Mouse (Mus musculus): ENCODE results near the gene Timmdc1. TPM values are rescaled to one million over a fixed set of nuclear protein-coding genes. Genes with fewer than 3 reads are reported as not detected.

Gene Timmdc1
- polyA plus RNA-seq, 1 experiment from 2014 or later: 35.6 TPM

- Histone ChIP-seq H3K27ac (ENCODE audit: poor library complexity, severe bottlenecking) (no peak overlapping the region), H3K4me2 (no peak overlapping the region), H3K9me3 (replicated peaks) (no peaks in the 10 kb centered on the region), H3K4me1 (replicated peaks) (peaks cover 10% of the 10 kb centered on the region), H3K27me3 (replicated peaks) (no peaks in the 10 kb centered on the region), H3K9ac (no peak overlapping the region), H3K4me3 (no peak overlapping the region), H3K36me3 (no peaks in the 10 kb centered on the region)
- ATAC-seq (ENCODE audit: insufficient number of reproducible peaks, low FRiP score): no peak
- 78% methylated on average over 5 of the region's 5 CpGs for WGBS
These were observed 50.0 kb downstream of the Timmdc1 start for GRCm38 (mm10) chr16:38472507-38472873.

GRCm38 (mm10) chr16:38471697-38472506 lies 50.6 kb downstream of the Timmdc1 start:
- H3K4me3 ChIP-seq: no peak overlapping the region
- WGBS: 66% methylated on average over 11 of the region's 11 CpGs
- no peak overlapping the region for H3K4me2 ChIP-seq
- peaks cover 11% of the 10 kb centered on the region for H3K4me1 ChIP-seq (replicated peaks)
- H3K9ac ChIP-seq: no peak overlapping the region
- ATAC-seq (ENCODE audit: insufficient number of reproducible peaks, low FRiP score): no peak
- H3K27me3 ChIP-seq (replicated peaks): no peaks in the 10 kb centered on the region
- no peak overlapping the region for H3K27ac ChIP-seq (ENCODE audit: poor library complexity, severe bottlenecking)
- no peaks in the 10 kb centered on the region for H3K9me3 ChIP-seq (replicated peaks)
- no peaks in the 10 kb centered on the region for H3K36me3 ChIP-seq

- 79% methylated on average over 8 of the region's 8 CpGs for WGBS
- no peaks in the 10 kb centered on the region for H3K36me3 ChIP-seq
- H3K4me2 ChIP-seq: no peak overlapping the region
- H3K9me3 ChIP-seq (replicated peaks): no peaks in the 10 kb centered on the region
- no peak overlapping the region for H3K27ac ChIP-seq (ENCODE audit: poor library complexity, severe bottlenecking)
- no peak overlapping the region for H3K9ac ChIP-seq
- H3K27me3 ChIP-seq (replicated peaks): no peaks in the 10 kb centered on the region
- H3K4me3 ChIP-seq: no peak overlapping the region
- peaks cover 6% of the 10 kb centered on the region for H3K4me1 ChIP-seq (replicated peaks)
- ATAC-seq (ENCODE audit: insufficient number of reproducible peaks, low FRiP score): no peak
These were observed 53.0 kb downstream of the Timmdc1 start for GRCm38 (mm10) chr16:38469437-38469836.

GRCm38 (mm10) chr16:38468706-38469018 lies 53.8 kb downstream of the Timmdc1 start:
- Histone ChIP-seq H3K27me3 (replicated peaks) (no peaks in the 10 kb centered on the region), H3K27ac (ENCODE audit: poor library complexity, severe bottlenecking) (no peak overlapping the region), H3K9me3 (replicated peaks) (no peaks in the 10 kb centered on the region), H3K4me2 (no peak overlapping the region), H3K4me1 (replicated peaks) (peaks cover 6% of the 10 kb centered on the region), H3K4me3 (no peak overlapping the region), H3K9ac (no peak overlapping the region), H3K36me3 (no peaks in the 10 kb centered on the region)
- ATAC-seq (ENCODE audit: insufficient number of reproducible peaks, low FRiP score): no peak
- WGBS: 32% methylated on average over 3 of the region's 3 CpGs

- Histone ChIP-seq H3K4me3 (no peak overlapping the region), H3K27me3 (replicated peaks) (no peaks in the 10 kb centered on the region), H3K4me2 (no peak overlapping the region), H3K9me3 (replicated peaks) (no peaks in the 10 kb centered on the region), H3K4me1 (replicated peaks) (peaks cover 6% of the 10 kb centered on the region), H3K27ac (ENCODE audit: poor library complexity, severe bottlenecking) (no peak overlapping the region), H3K9ac (no peak overlapping the region), H3K36me3 (no peaks in the 10 kb centered on the region)
- ATAC-seq (ENCODE audit: insufficient number of reproducible peaks, low FRiP score): no peak
- WGBS: 53% methylated on average over 8 of the region's 8 CpGs
These were observed 54.4 kb downstream of the Timmdc1 start for GRCm38 (mm10) chr16:38467917-38468705.

GRCm38 (mm10) chr16:38467091-38467916 lies 55.2 kb downstream of the Timmdc1 start:
- no peaks in the 10 kb centered on the region for H3K27me3 ChIP-seq (replicated peaks)
- H3K27ac ChIP-seq (ENCODE audit: poor library complexity, severe bottlenecking): no peak overlapping the region
- H3K4me2 ChIP-seq: no peak overlapping the region
- H3K4me1 ChIP-seq (replicated peaks): peaks cover 6% of the 10 kb centered on the region
- H3K9ac ChIP-seq: no peak overlapping the region
- H3K9me3 ChIP-seq (replicated peaks): no peaks in the 10 kb centered on the region
- ATAC-seq (ENCODE audit: insufficient number of reproducible peaks, low FRiP score): no peak
- WGBS: 70% methylated on average over 13 of the region's 13 CpGs
- H3K36me3 ChIP-seq: no peaks in the 10 kb centered on the region
- no peak overlapping the region for H3K4me3 ChIP-seq

GRCm38 (mm10) chr16:38466089-38466488 lies 56.4 kb downstream of the Timmdc1 start:
- no peak overlapping the region for H3K4me2 ChIP-seq
- WGBS: 74% methylated on average over 4 of the region's 4 CpGs
- H3K4me3 ChIP-seq: no peak overlapping the region
- no peak overlapping the region for H3K9ac ChIP-seq
- H3K27me3 ChIP-seq (replicated peaks): no peaks in the 10 kb centered on the region
- no peaks in the 10 kb centered on the region for H3K36me3 ChIP-seq
- ATAC-seq (ENCODE audit: insufficient number of reproducible peaks, low FRiP score): no peak
- H3K9me3 ChIP-seq (replicated peaks): no peaks in the 10 kb centered on the region
- H3K4me1 ChIP-seq (replicated peaks): peaks cover 6% of the 10 kb centered on the region
- H3K27ac ChIP-seq (ENCODE audit: poor library complexity, severe bottlenecking): no peak overlapping the region

- Histone ChIP-seq H3K9me3 (replicated peaks) (no peaks in the 10 kb centered on the region), H3K4me1 (replicated peaks) (peaks cover 6% of the 10 kb centered on the region), H3K27me3 (replicated peaks) (no peaks in the 10 kb centered on the region), H3K4me2 (no peak overlapping the region), H3K4me3 (no peak overlapping the region), H3K36me3 (no peaks in the 10 kb centered on the region), H3K27ac (ENCODE audit: poor library complexity, severe bottlenecking) (no peak overlapping the region), H3K9ac (no peak overlapping the region)
- ATAC-seq (ENCODE audit: insufficient number of reproducible peaks, low FRiP score): no peak
- 86% methylated on average over 5 of the region's 5 CpGs for WGBS
These were observed 59.2 kb downstream of the Timmdc1 start for GRCm38 (mm10) chr16:38463305-38463704.

- Histone ChIP-seq H3K9ac (no peak overlapping the region), H3K4me3 (no peak overlapping the region), H3K4me1 (replicated peaks) (peaks cover 2% of the 10 kb centered on the region; the same call in 1 of the 2 replicates), H3K36me3 (no peaks in the 10 kb centered on the region), H3K27me3 (replicated peaks) (no peaks in the 10 kb centered on the region), H3K9me3 (replicated peaks) (no peaks in the 10 kb centered on the region), H3K4me2 (no peak overlapping the region), H3K27ac (ENCODE audit: poor library complexity, severe bottlenecking) (no peak overlapping the region)
- 75% methylated on average over 7 of the region's 7 CpGs for WGBS
- no peak for ATAC-seq (ENCODE audit: insufficient number of reproducible peaks, low FRiP score)
These were observed 60.3 kb downstream of the Timmdc1 start for GRCm38 (mm10) chr16:38462161-38462560.

GRCm38 (mm10) chr16:38461749-38462148 lies 60.7 kb downstream of the Timmdc1 start:
- Histone ChIP-seq H3K4me1 (replicated peaks) (no peaks in the 10 kb centered on the region), H3K27ac (ENCODE audit: poor library complexity, severe bottlenecking) (no peak overlapping the region), H3K4me3 (no peak overlapping the region), H3K9me3 (replicated peaks) (no peaks in the 10 kb centered on the region), H3K4me2 (no peak overlapping the region), H3K27me3 (replicated peaks) (no peaks in the 10 kb centered on the region), H3K9ac (no peak overlapping the region), H3K36me3 (no peaks in the 10 kb centered on the region)
- no peak for ATAC-seq (ENCODE audit: insufficient number of reproducible peaks, low FRiP score)
- 76% methylated on average over 8 of the region's 8 CpGs for WGBS

- Histone ChIP-seq H3K4me3 (no peak overlapping the region), H3K4me1 (replicated peaks) (no peaks in the 10 kb centered on the region), H3K9ac (no peak overlapping the region), H3K27ac (ENCODE audit: poor library complexity, severe bottlenecking) (no peak overlapping the region), H3K36me3 (no peaks in the 10 kb centered on the region), H3K4me2 (no peak overlapping the region), H3K9me3 (replicated peaks) (no peaks in the 10 kb centered on the region), H3K27me3 (replicated peaks) (0 out of 2 replicates have a peak, but pooled peaks cover 6% of the 10 kb centered on the region)
- no peak for ATAC-seq (ENCODE audit: insufficient number of reproducible peaks, low FRiP score)
- WGBS: 86% methylated on average over 4 of the region's 4 CpGs
These were observed 62.5 kb downstream of the Timmdc1 start for GRCm38 (mm10) chr16:38459990-38460389.
